Mouse (Mus musculus): ENCODE measurements around the gene Olfr821. TPM values are rescaled to one million over a fixed set of nuclear protein-coding genes. Genes with fewer than 3 reads are reported as not detected.
"Not testable (repeated sequence)": the region's sequence is repeated elsewhere in the genome, so short reads cannot be mapped to it uniquely, and the experiment has no call there.

Olfr821 gene
- total RNA-seq (2021) = not detected
- long read RNA-seq, experiment 1 = 0 reads
- long read RNA-seq, experiment 2 = 0 reads

GRCm38 (mm10) chr10:130030048-130030447, at the start of gene Olfr821:
Olfr821 (plus strand) TSS chr10:130030348.
- no peak for DNase-seq (ENCODE audit: low spot score)

- DNase-seq (ENCODE audit: low spot score) = not testable (repeated sequence)
Measured at GRCm38 (mm10) chr10:129981867-129982266, 48.3 kb upstream of the Olfr821 start.

- not testable (repeated sequence) for DNase-seq (ENCODE audit: low spot score)
Measured at GRCm38 (mm10) chr10:129984962-129985361, 45.2 kb upstream of the Olfr821 start, which contains the start of gene Gm10310. Gm10310 (minus strand) TSS chr10:129985062.

- not testable (repeated sequence) for DNase-seq (ENCODE audit: low spot score)
Measured at GRCm38 (mm10) chr10:130004104-130004503, 26.0 kb upstream of the Olfr821 start.

GRCm38 (mm10) chr10:130005366-130005765, 24.8 kb upstream of the Olfr821 start:
- DNase-seq (ENCODE audit: low spot score) = not testable (repeated sequence)

- no peak for DNase-seq (ENCODE audit: low spot score)
Measured at GRCm38 (mm10) chr10:130012321-130012720, 17.8 kb upstream of the Olfr821 start, which contains the start of gene Olfr820. Olfr820 (plus strand) TSS chr10:130012621.

- DNase-seq (ENCODE audit: low spot score) = no peak
Measured at GRCm38 (mm10) chr10:130037096-130037495, 6.9 kb downstream of the Olfr821 start.

- DNase-seq (ENCODE audit: low spot score) = no peak
Measured at GRCm38 (mm10) chr10:130070910-130071309, 40.8 kb downstream of the Olfr821 start, which contains the start of gene Olfr822. Olfr822 (plus strand) TSS chr10:130071210.

Other genes with a start within 250 kb of the Olfr821 start
- not detected for gene Olfr810, start 235.4 kb upstream of the Olfr821 start, total RNA-seq (2021)
- not detected for gene Olfr811, start 226.0 kb upstream of the Olfr821 start, total RNA-seq (2021)
- gene Olfr812, start 184.3 kb upstream of the Olfr821 start, total RNA-seq (2021) = not detected
- not detected for gene Olfr813, start 175.0 kb upstream of the Olfr821 start, total RNA-seq (2021)
- not detected for gene Olfr814, start 150.5 kb upstream of the Olfr821 start, total RNA-seq (2021)
- not detected for gene Olfr815, start 124.5 kb upstream of the Olfr821 start, total RNA-seq (2021)
- gene Olfr816, start 114.8 kb upstream of the Olfr821 start, total RNA-seq (2021) = not detected
- gene Olfr818, start 81.2 kb upstream of the Olfr821 start, total RNA-seq (2021) = not detected
- gene Olfr819, start 63.1 kb upstream of the Olfr821 start, total RNA-seq (2021) = not detected
- gene Olfr247, start 54.2 kb upstream of the Olfr821 start, total RNA-seq (2021) = not detected
- not detected for gene Gm10310, start 45.3 kb upstream of the Olfr821 start, total RNA-seq (2021)
- gene Olfr820, start 17.7 kb upstream of the Olfr821 start, total RNA-seq (2021) = not detected
- gene Olfr822, start 40.9 kb downstream of the Olfr821 start, total RNA-seq (2021) = not detected
- not detected for gene Olfr823, start 85.0 kb downstream of the Olfr821 start, total RNA-seq (2021)
- gene Olfr824, start 99.7 kb downstream of the Olfr821 start, total RNA-seq (2021) = not detected
- gene Olfr825, start 136.4 kb downstream of the Olfr821 start, total RNA-seq (2021) = not detected
- not detected for gene Olfr826, start 153.8 kb downstream of the Olfr821 start, total RNA-seq (2021)
- not detected for gene Olfr827, start 184.1 kb downstream of the Olfr821 start, total RNA-seq (2021)
- gene Neurod4, start 249.9 kb downstream of the Olfr821 start, total RNA-seq (2021) = not detected

Data from gastrocnemius, adult 18-20 months (tissue).